Mouse (Mus musculus): Measurements from ENCODE around the gene Stxbp3.

DNA sequence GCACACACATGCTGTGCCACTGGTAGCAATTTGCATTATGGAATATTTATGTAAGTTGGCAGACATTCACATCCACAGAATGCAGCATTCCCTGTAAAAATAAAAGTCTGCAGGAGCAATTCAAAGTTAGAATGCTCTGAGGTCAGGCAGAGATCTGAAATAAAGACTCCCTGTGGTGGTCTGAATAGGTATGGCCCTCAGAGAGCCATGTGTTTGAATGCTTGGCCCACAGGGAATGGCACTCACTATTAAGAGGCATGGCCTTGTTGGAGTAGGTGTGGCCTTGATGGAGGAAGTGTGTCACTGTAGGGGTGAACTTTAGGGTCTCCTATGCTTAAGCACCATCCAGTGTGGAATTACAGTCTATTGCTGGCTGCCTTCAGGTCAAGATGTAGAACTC, 47.9 kb downstream of the Stxbp3 start:
- TF ChIP-seq CTCF (IDR thresholded peaks at IDR 0.05; ENCODE audit: borderline replicate concordance, insufficient read depth, low read depth, low read length) (no peak), POLR2A (IDR thresholded peaks at IDR 0.05; ENCODE audit: borderline replicate concordance, insufficient read depth, low read length) (no peak)
